Mouse (Mus musculus) liver (tissue): ENCODE results near the gene Ttll12.

Source experiments
- DNase-seq: peaks from one replicate; pipeline ENCODE4 v3.0.0-alpha.2; 2020; ENCODE audit warnings: mixed read lengths

The Ttll12 gene

GRCm38 (mm10) chr15:83560941-83561477 is 33.9 kb downstream of the Ttll12 start:
- DNase-seq, result no peak

- DNase-seq, result peak; percentile 94
Measured at GRCm38 (mm10) chr15:83555161-83555974, 39.6 kb downstream of the Ttll12 start.

GRCm38 (mm10) chr15:83553831-83554230 is 41.1 kb downstream of the Ttll12 start:
- no peak for DNase-seq

- no peak for DNase-seq
Measured at GRCm38 (mm10) chr15:83550137-83550536, 44.8 kb downstream of the Ttll12 start.

GRCm38 (mm10) chr15:83547144-83547543 is 47.8 kb downstream of the Ttll12 start:
- DNase-seq, result no peak

GRCm38 (mm10) chr15:83546029-83546428 is 48.9 kb downstream of the Ttll12 start:
- DNase-seq, result no peak

- DNase-seq, result no peak
Measured at GRCm38 (mm10) chr15:83541647-83542287, 53.2 kb downstream of the Ttll12 start.

GRCm38 (mm10) chr15:83539905-83540304 is 55.1 kb downstream of the Ttll12 start:
- DNase-seq, result no peak

- DNase-seq, result no peak
Measured at GRCm38 (mm10) chr15:83538855-83539254, 56.1 kb downstream of the Ttll12 start.

- no peak for DNase-seq
Measured at GRCm38 (mm10) chr15:83535890-83536231, 59.1 kb downstream of the Ttll12 start.

- no peak for DNase-seq
Measured at GRCm38 (mm10) chr15:83534960-83535889, 59.7 kb downstream of the Ttll12 start.

GRCm38 (mm10) chr15:83532606-83533005 is 62.4 kb downstream of the Ttll12 start:
- DNase-seq, result no peak

- DNase-seq, result no peak
Measured at GRCm38 (mm10) chr15:83531961-83532469, 62.9 kb downstream of the Ttll12 start.

GRCm38 (mm10) chr15:83530688-83531087 is 64.3 kb downstream of the Ttll12 start:
- no peak for DNase-seq

GRCm38 (mm10) chr15:83530233-83530632 is 64.7 kb downstream of the Ttll12 start:
- DNase-seq, result no peak

- DNase-seq, result no peak
Measured at GRCm38 (mm10) chr15:83529765-83530164, 65.2 kb downstream of the Ttll12 start.

- DNase-seq, result no peak
Measured at GRCm38 (mm10) chr15:83528892-83529291, 66.1 kb downstream of the Ttll12 start.

- no peak for DNase-seq
Measured at GRCm38 (mm10) chr15:83527747-83528146, 67.2 kb downstream of the Ttll12 start.

- DNase-seq, result no peak
Measured at GRCm38 (mm10) chr15:83527092-83527437, 67.9 kb downstream of the Ttll12 start.

GRCm38 (mm10) chr15:83526424-83527091 is 68.4 kb downstream of the Ttll12 start, which contains the start of gene Bik:
Gene Bik (plus strand): TSS chr15:83526862.
- DNase-seq, result peak; percentile 70
